Mouse (Mus musculus) liver, embryonic 14.5 days (tissue): ENCODE data around the gene Gpr157. TPM values are rescaled to one million over a fixed set of nuclear protein-coding genes. Genes with fewer than 3 reads are reported as not detected.

ENCODE experiments used
- ATAC-seq: fragments of 200-750 bp; cut with Nextera tagmentation; 2 replicates; pipeline ENCODE4 v1.8.0; 2017; ENCODE audit warnings: moderate number of reproducible peaks, mild to moderate bottlenecking, moderate library complexity; ENCODE audit not compliant: insufficient read depth
- DNase-seq, 3 experiments: peaks; one replicate each; pipeline ENCODE4 v3.0.0-alpha.2; 2012 to 2013; ENCODE audit warnings: low read depth in 3 of 3, low spot score in 3 of 3
- H3K27ac ChIP-seq: fragments of 300-500 bp; sonication (generic); 2 replicates; pipeline ENCODE4 v1.5.1; 2014; ENCODE audit warnings: moderate library complexity, mild to moderate bottlenecking, control low read depth, inconsistent platforms
- H3K27me3 ChIP-seq: fragments of 300-500 bp; sonication (generic); 2 replicates; pipeline ENCODE4 v1.6.1; 2014; ENCODE audit warnings: mild to moderate bottlenecking, low read length, moderate library complexity; ENCODE audit not compliant: control insufficient read depth, insufficient read depth
- H3K36me3 ChIP-seq: fragments of 300-500 bp; sonication (generic); replicated peaks from 2 replicates; pipeline ENCODE4 v1.6.1; 2014; ENCODE audit warnings: low read depth; ENCODE audit not compliant: control insufficient read depth, insufficient read depth
- H3K4me1 ChIP-seq, 2 experiments: fragments of 200-500 bp in 1 of 2; fragments of 300-500 bp in 1 of 2; sonication (generic) in 1 of 2; replicated peaks; 2 replicates each; pipeline ENCODE4 v1.6.1; 2012 to 2014; ENCODE audit warnings: antibody characterized with exemption in 1 of 2, inconsistent platforms in 1 of 2, low read length in 1 of 2; ENCODE audit not compliant: control insufficient read depth in 2 of 2, insufficient read depth in 2 of 2
- H3K4me2 ChIP-seq: fragments of 300-500 bp; sonication (generic); 2 replicates; pipeline ENCODE4 v1.6.1; 2014; ENCODE audit warnings: low read depth, mild to moderate bottlenecking, control low read depth, moderate library complexity
- H3K4me3 ChIP-seq, 2 experiments: fragments of 200-500 bp in 1 of 2; fragments of 300-500 bp in 1 of 2; sonication (generic) in 1 of 2; 2 replicates each; pipeline ENCODE4 v1.5.1; 2012 to 2014; ENCODE audit warnings: low read depth in 2 of 2, low read length in 2 of 2, mild to moderate bottlenecking in 2 of 2, control low read depth in 1 of 2, inconsistent platforms in 1 of 2, moderate library complexity in 1 of 2; ENCODE audit not compliant: insufficient read depth in 1 of 2
- H3K9ac ChIP-seq: fragments of 300-500 bp; sonication (generic); replicated peaks from 2 replicates; pipeline ENCODE4 v1.6.1; 2014; ENCODE audit warnings: mild to moderate bottlenecking, control low read depth, moderate library complexity
- H3K9me3 ChIP-seq: fragments of 300-500 bp; sonication (generic); 2 replicates; pipeline ENCODE4 v1.6.1; 2016; ENCODE audit warnings: low read length, mixed read lengths; ENCODE audit not compliant: control insufficient read depth
- CTCF ChIP-seq: IDR thresholded peaks from 2 replicates; pipeline ENCODE4 v1.5.1; 2016; ENCODE audit warnings: antibody characterized with exemption, low read depth, control low read depth
- EP300 ChIP-seq: IDR thresholded peaks from 2 replicates; pipeline ENCODE4 v1.6.1; 2016; ENCODE audit warnings: antibody characterized with exemption, low read depth
- WGBS: fragments of 180-500 bp; shearing (Covaris S2); extraction: QIAGEN DNeasy Blood & Tissue Kit; methylation state at CpG from one replicate; pipeline ENCODE4 v1.1.7; 2014; ENCODE audit not compliant: insufficient replicate concordance; 5-methylcytosine and 5-hydroxymethylcytosine counted together
- polyA plus RNA-seq, 2 experiments: library from polyadenylated mRNA; depleted of rRNA in 1 of 2; stranded (reverse) in 1 of 2; unstranded in 1 of 2; fragments of >200 nt; fragmentation: Nextera tagmentation in 1 of 2; extraction: Ambion mirVana in 1 of 2; gene quantifications; 2 replicates each; pipeline versions ENCODE4 v1.2.1 to v1.2.3; 2012 to 2014

Gpr157 gene
- polyA plus RNA-seq, 2 experiments, result 0.05 to 0.25 TPM

DNA sequence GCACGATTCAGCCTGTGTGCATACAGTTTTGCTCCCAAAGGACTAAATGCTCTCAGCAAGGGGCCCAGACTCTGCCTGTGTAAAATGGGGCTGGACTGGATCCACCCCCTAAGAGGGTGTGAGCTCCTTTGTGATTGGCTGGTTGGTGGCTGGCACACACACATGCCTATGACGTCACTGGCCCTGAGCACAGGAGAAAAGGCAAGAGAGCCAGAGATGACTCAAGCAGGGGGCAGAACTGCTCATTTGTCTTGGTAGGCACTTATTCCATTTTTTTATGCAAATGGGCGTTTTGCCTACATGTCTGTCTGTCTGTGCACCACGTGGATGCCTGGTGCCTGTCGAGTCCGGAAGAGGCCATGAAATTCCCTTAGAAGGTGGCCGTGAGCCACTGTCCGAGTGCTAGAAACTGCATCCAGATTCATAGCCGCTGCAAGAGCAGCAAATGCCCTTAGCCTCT lies 50.9 kb downstream of the Gpr157 start:
- TF ChIP-seq CTCF (no peak), EP300 (no peak)
- Histone ChIP-seq H3K36me3 (no peaks in the 10 kb centered on the region), H3K4me1 (peaks cover 1 to 10% of the 10 kb centered on the region in 2 experiments; a peak in 2 of 4 replicates), H3K27ac (no peak overlapping the region), H3K27me3 (no peaks in the 10 kb centered on the region), H3K9me3 (no peaks in the 10 kb centered on the region), H3K9ac (no peak overlapping the region), H3K4me2 (peak overlapping the region; percentile 52), H3K4me3 (peak overlapping the region in 1 of 2 experiments; percentile 19; a peak in 1 of 4 replicates)
- ATAC-seq (peak; percentile 69), DNase-seq (peak; percentile 59 to 77 (median 67))
- 19% methylated on average over 9 of the region's 9 CpGs for WGBS

DNA sequence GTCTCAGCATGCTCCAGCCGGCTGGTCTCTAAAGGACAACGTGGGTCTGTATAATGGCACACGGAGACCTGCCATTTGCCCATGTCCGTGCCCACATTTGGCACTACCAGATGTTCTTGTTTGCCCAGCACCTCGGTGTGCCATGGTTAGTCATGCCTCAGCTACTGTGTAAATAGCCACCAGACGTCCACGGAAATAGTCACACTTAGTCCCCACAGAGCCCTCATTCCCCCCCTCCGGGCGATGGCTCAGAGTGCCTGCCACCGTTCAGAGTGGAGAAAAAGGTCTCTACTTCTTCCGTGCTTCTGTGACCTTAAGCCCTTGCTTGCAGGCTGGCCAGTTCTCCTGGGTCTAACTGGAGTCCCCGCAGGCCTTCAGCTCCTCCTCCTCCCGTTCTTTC lies 51.9 kb downstream of the Gpr157 start:
- no peak for ATAC-seq
- 67% methylated on average over 13 of the region's 13 CpGs for WGBS

DNA sequence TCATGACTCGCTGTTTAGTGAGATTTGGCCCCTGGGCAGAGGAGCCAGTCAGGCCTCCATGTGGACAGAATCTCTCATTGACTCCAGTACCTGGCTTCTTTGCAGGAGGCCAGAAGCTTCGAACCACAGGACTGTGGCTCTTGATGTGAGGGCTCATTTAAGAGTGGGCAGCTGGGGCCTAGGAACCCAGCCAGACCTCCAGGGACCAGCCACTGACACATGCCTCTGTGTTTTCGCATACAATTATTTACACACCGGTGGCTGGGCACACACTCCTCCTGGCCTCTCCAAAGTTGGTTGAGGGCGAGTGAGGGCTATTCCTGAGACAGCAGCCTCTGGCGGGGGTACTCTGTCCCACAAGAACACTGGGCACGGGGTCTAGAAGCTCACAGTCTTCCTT lies 53.2 kb downstream of the Gpr157 start:
- H3K9me3 ChIP-seq, result no peaks in the 10 kb centered on the region
- DNase-seq, result no peak
- 67% methylated on average over 7 of the region's 7 CpGs for WGBS
- no peak for TF ChIP-seq CTCF
- TF ChIP-seq EP300, result no peak
- H3K36me3 ChIP-seq, result no peaks in the 10 kb centered on the region
- peaks cover 0 to 10% of the 10 kb centered on the region in 2 experiments; a peak in 2 of 4 replicates for H3K4me1 ChIP-seq
- ATAC-seq, result no peak
- no peaks in the 10 kb centered on the region for H3K27me3 ChIP-seq
- H3K9ac ChIP-seq, result no peak overlapping the region
- no peak overlapping the region for H3K4me2 ChIP-seq
- H3K4me3 ChIP-seq, result no peak overlapping the region
- H3K27ac ChIP-seq, result no peak overlapping the region

More for the DNA sequence above, 51.9 kb downstream of the Gpr157 start:
- no peaks in the 10 kb centered on the region for H3K9me3 ChIP-seq
- H3K27ac ChIP-seq, result no peak overlapping the region
- peaks cover 0 to 10% of the 10 kb centered on the region in 2 experiments; a peak in 2 of 4 replicates for H3K4me1 ChIP-seq
- no peak for DNase-seq
- H3K27me3 ChIP-seq, result no peaks in the 10 kb centered on the region
- no peaks in the 10 kb centered on the region for H3K36me3 ChIP-seq
- no peak overlapping the region for H3K4me2 ChIP-seq
- no peak for TF ChIP-seq EP300
- no peak for TF ChIP-seq CTCF
- no peak overlapping the region for H3K4me3 ChIP-seq
- H3K9ac ChIP-seq, result no peak overlapping the region

- no peaks in the 10 kb centered on the region for H3K9me3 ChIP-seq
- H3K9ac ChIP-seq, result no peak overlapping the region
- H3K36me3 ChIP-seq, result no peaks in the 10 kb centered on the region
- no peak overlapping the region for H3K27ac ChIP-seq
- no peaks in the 10 kb centered on the region for H3K27me3 ChIP-seq
- no peak for TF ChIP-seq EP300
- no peak for TF ChIP-seq CTCF
- 28% methylated on average over 12 of the region's 12 CpGs for WGBS
- peak overlapping the region; percentile 15; the same call in 1 of the 2 replicates for H3K4me2 ChIP-seq
- DNase-seq, result no peak
- H3K4me3 ChIP-seq, result no peak overlapping the region
- no peak for ATAC-seq
- peaks cover 0 to 5% of the 10 kb centered on the region in 2 experiments; a peak in 2 of 4 replicates for H3K4me1 ChIP-seq
Observed at GRCm38 (mm10) chr4:150144242-150144641, 57.1 kb downstream of the Gpr157 start.

DNA sequence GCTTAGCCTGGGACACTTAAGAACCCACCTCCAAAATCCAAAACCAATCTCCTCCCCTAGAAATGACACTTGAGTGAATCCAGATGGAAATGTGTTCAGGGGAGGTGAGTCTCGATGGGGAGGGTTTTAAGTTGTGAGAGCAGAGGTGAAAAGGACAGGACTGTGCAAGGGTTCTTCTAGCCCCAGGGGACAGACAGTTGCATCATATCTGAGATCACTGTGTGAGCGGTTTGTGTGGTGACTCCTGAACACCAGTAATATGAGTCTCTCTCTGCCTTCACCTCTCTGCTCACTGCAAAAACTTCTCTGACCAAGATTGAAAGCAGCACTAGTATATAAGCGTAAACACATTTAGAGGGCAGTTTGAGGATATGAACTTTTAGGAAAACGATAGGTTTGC lies 59.1 kb downstream of the Gpr157 start:
- WGBS, result 63% methylated on average over 4 of the region's 4 CpGs
- Histone ChIP-seq H3K9me3 (no peaks in the 10 kb centered on the region), H3K27me3 (no peaks in the 10 kb centered on the region), H3K36me3 (no peaks in the 10 kb centered on the region), H3K4me3 (no peak overlapping the region), H3K9ac (no peak overlapping the region), H3K4me2 (no peak overlapping the region), H3K27ac (no peak overlapping the region), H3K4me1 (peaks cover 0 to 5% of the 10 kb centered on the region in 2 experiments; a peak in 2 of 4 replicates)
- DNase-seq (no peak), ATAC-seq (no peak)
- TF ChIP-seq EP300 (no peak), CTCF (no peak)
